Mouse (Mus musculus) intestine, embryonic 16.5 days (tissue): ENCODE results near the gene Slc50a1. TPM values are rescaled to one million over a fixed set of nuclear protein-coding genes. Genes with fewer than 3 reads are reported as not detected.

Source experiments
- ATAC-seq: fragments of 200-750 bp; cut with Nextera tagmentation; 2 replicates; pipeline ENCODE4 v1.8.0; 2017; ENCODE audit warnings: moderate TSS enrichment, moderate library complexity
- H3K27ac ChIP-seq: fragments of 300-500 bp; sonication (generic); 2 replicates; pipeline ENCODE4 v1.5.1; 2014; ENCODE audit warnings: mild to moderate bottlenecking, low read length
- H3K27me3 ChIP-seq: fragments of 300-500 bp; sonication (generic); replicated peaks from 2 replicates; pipeline ENCODE4 v1.6.1; 2014; ENCODE audit warnings: low read length, control low read depth, mixed read lengths; ENCODE audit not compliant: control insufficient read depth, insufficient read depth
- H3K36me3 ChIP-seq: fragments of 300-500 bp; sonication (generic); 2 replicates; pipeline ENCODE4 v1.6.1; 2014; ENCODE audit warnings: low read length, control low read depth; ENCODE audit not compliant: control insufficient read depth, insufficient read depth
- H3K4me1 ChIP-seq: fragments of 300-500 bp; sonication (generic); 2 replicates; pipeline ENCODE4 v1.6.1; 2014; ENCODE audit warnings: low read length, control low read depth, mixed read lengths; ENCODE audit not compliant: control insufficient read depth, insufficient read depth
- H3K4me2 ChIP-seq: fragments of 300-500 bp; sonication (generic); 2 replicates; pipeline ENCODE4 v1.6.1; 2014; ENCODE audit warnings: low read depth, low read length, control low read depth
- H3K4me3 ChIP-seq: fragments of 300-500 bp; sonication (generic); 2 replicates; pipeline ENCODE4 v1.5.1; 2014; ENCODE audit warnings: mild to moderate bottlenecking, low read length
- H3K9ac ChIP-seq: fragments of 300-500 bp; sonication (generic); 2 replicates; pipeline ENCODE4 v1.6.1; 2014; ENCODE audit warnings: low read depth, low read length
- H3K9me3 ChIP-seq: fragments of 300-500 bp; sonication (generic); 2 replicates; pipeline ENCODE4 v1.6.1; 2016; ENCODE audit warnings: low read length, control low read depth; ENCODE audit not compliant: control insufficient read depth
- WGBS: fragments of 180-500 bp; shearing (Covaris S2); extraction: QIAGEN DNeasy Blood & Tissue Kit; methylation state at CpG from one replicate; pipeline ENCODE4 v1.1.7; 2014; 5-methylcytosine and 5-hydroxymethylcytosine counted together
- polyA plus RNA-seq: library from polyadenylated mRNA; unstranded; fragments of >200 nt; fragmentation: Nextera tagmentation; extraction: Ambion mirVana; gene quantifications from 2 replicates; pipeline ENCODE4 v1.2.1, GENCODE M21; 2015

The Slc50a1 gene
- polyA plus RNA-seq, 1 experiment from 2014 or later: 74.1 TPM

DNA sequence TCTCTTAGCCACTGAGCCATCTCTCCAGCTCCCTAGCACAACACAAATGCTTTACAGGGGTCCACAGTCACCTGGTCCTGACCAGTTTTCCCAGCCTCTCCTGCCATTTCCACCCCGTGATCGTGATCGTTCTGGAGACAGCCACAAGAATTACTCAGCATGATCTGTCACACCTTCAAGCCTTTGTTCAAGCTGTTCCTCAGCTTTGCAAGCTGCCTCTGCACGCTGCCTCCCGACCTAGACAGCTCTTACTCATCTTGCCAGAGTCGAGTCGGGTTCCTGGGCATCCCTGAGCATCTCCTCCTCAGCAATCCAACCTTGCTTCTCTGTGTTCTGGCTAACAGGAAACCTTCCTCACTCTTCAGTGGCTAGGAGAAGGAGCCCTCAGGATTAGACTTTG is 11.3 kb downstream of the Slc50a1 start, which contains the start of gene Dpm3:
Gene Dpm3, plus strand, starts transcription at position 283 of the 400 bp plus-strand sequence.
- ATAC-seq: no peak
- 56% methylated on average over 7 of the region's 7 CpGs for WGBS

GRCm38 (mm10) chr3:89256177-89256576 is 14.2 kb downstream of the Slc50a1 start:
- WGBS: 78% methylated on average over 5 of the region's 5 CpGs
- ATAC-seq: no peak
- Histone ChIP-seq H3K27ac (no peak overlapping the region), H3K27me3 (no peaks in the 10 kb centered on the region), H3K4me3 (no peak overlapping the region), H3K4me2 (no peak overlapping the region), H3K9ac (no peak overlapping the region), H3K36me3 (no peaks in the 10 kb centered on the region), H3K9me3 (no peaks in the 10 kb centered on the region), H3K4me1 (peaks cover 18% of the 10 kb centered on the region)

More for the DNA sequence above, 11.3 kb downstream of the Slc50a1 start, which contains the start of gene Dpm3:
- no peaks in the 10 kb centered on the region for H3K27me3 ChIP-seq
- H3K9me3 ChIP-seq: no peaks in the 10 kb centered on the region
- no peak within 1 kb of the TSS for H3K4me2 ChIP-seq
- H3K27ac ChIP-seq: no peak within 1 kb of the TSS
- H3K9ac ChIP-seq: no peak within 1 kb of the TSS
- no peak within 1 kb of the TSS for H3K4me3 ChIP-seq
- no peaks in the 10 kb centered on the region for H3K36me3 ChIP-seq
- no peaks in the 10 kb centered on the region; the same call in 1 of the 2 replicates for H3K4me1 ChIP-seq

DNA sequence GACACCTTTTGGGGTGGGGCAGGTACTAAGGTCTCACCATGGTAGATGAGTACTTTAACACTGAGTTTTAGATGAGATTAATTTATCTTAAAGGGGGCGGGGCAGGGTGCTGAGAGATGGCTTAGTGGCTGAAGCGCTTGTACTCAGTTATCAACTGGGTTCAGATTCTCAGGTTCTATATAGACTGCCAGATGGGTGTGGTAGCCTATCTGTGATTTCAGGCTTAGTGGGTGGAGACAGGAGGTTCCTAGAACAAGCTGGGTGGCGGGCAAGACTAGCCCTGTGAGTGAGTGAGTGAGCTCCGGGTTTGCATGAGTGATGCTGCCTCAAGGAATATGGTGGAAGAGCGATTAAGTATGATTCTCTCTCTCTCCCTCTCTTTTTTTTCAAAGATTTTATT is 15.4 kb downstream of the Slc50a1 start:
- Histone ChIP-seq H3K9ac (no peak overlapping the region), H3K9me3 (no peaks in the 10 kb centered on the region), H3K36me3 (no peaks in the 10 kb centered on the region), H3K27me3 (no peaks in the 10 kb centered on the region), H3K4me3 (no peak overlapping the region), H3K4me2 (no peak overlapping the region), H3K4me1 (peaks cover 26% of the 10 kb centered on the region), H3K27ac (no peak overlapping the region)
- WGBS: 78% methylated on average over 5 of the region's 5 CpGs
- ATAC-seq: peak; percentile 12; the same call in 1 of the 2 replicates

DNA sequence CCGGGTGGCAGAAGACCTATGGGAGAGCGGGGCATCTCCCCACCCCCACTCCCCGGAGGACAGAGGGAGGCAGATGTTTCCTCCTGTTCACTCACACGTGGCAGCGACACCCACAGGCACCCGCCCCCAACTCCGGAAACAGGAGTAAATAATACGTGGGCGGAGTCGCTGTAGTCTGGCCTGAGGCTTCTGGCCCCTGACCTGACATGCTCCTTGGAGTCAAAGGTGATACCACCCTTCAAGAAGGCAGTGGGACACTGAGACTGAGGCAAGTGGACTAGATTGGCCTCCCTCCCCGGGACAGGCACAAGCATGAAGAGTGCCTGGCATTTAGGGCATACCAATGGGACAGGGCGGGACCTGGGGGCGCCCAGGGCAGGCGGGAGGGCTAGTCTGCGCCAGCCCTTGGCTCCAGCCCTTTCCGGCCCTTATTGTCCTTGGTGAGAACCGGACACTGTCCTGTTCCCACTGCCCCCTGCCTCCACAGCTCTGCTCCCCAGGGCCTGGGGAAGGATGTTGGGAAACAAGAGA is 18.9 kb downstream of the Slc50a1 start:
- H3K27me3 ChIP-seq: no peaks in the 10 kb centered on the region
- peaks cover 39% of the 10 kb centered on the region for H3K4me1 ChIP-seq
- H3K9ac ChIP-seq: peak overlapping the region; percentile 41
- no peaks in the 10 kb centered on the region for H3K36me3 ChIP-seq
- no peaks in the 10 kb centered on the region for H3K9me3 ChIP-seq
- peak; percentile 19 for ATAC-seq
- H3K4me2 ChIP-seq: peak overlapping the region; percentile 24; the same call in 1 of the 2 replicates
- WGBS: 11% methylated on average over 17 of the region's 17 CpGs
- H3K4me3 ChIP-seq: peak overlapping the region; percentile 9; the same call in 1 of the 2 replicates
- 0 out of 2 replicates have a peak overlapping the region, but pooled peaks have one; percentile 8 for H3K27ac ChIP-seq

- no peak overlapping the region for H3K4me3 ChIP-seq
- H3K9me3 ChIP-seq: no peaks in the 10 kb centered on the region
- ATAC-seq: peak; percentile 23; the same call in 1 of the 2 replicates
- 0 out of 2 replicates have a peak overlapping the region, but pooled peaks have one; percentile 24 for H3K4me2 ChIP-seq
- H3K9ac ChIP-seq: no peak overlapping the region; the same call in 1 of the 2 replicates
- WGBS: 25% methylated on average over 7 of the region's 7 CpGs
- H3K36me3 ChIP-seq: no peaks in the 10 kb centered on the region
- no peaks in the 10 kb centered on the region for H3K27me3 ChIP-seq
- H3K27ac ChIP-seq: peak overlapping the region; percentile 30
- peaks cover 43% of the 10 kb centered on the region for H3K4me1 ChIP-seq
Observed at GRCm38 (mm10) chr3:89250435-89251040, 19.8 kb downstream of the Slc50a1 start.

DNA sequence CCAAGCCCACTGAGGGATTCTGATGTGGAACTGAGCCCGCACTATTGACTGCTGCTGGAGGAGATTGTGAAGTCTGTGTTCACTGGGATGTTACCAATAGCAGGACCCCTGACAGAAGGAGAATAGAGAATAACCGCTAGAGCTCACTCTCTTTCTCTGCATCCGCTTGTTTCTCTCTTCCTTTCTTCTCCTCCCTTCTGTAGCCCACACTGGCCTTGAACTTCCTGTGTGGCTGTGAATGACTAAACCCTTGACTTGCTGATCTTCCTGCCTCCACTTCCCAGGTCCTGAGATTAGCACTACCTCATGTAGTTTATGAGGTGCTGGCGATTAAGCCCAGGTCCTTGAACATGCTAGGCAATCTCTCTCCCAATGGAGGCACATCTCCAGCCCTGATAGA is 22.9 kb downstream of the Slc50a1 start:
- Histone ChIP-seq H3K4me2 (peak overlapping the region; percentile 91), H3K9me3 (no peaks in the 10 kb centered on the region), H3K4me3 (peak overlapping the region; percentile 82; the same call in 1 of the 2 replicates), H3K27ac (no peak overlapping the region), H3K4me1 (peaks cover 48% of the 10 kb centered on the region), H3K36me3 (no peaks in the 10 kb centered on the region), H3K27me3 (no peaks in the 10 kb centered on the region), H3K9ac (peak overlapping the region; percentile 89; the same call in 1 of the 2 replicates)
- ATAC-seq: no peak
- 89% methylated on average over 4 of the region's 4 CpGs for WGBS

GRCm38 (mm10) chr3:89246261-89247100 is 23.9 kb downstream of the Slc50a1 start, which contains the start of gene Trim46:
Trim46 (minus strand) TSS chr3:89246309.
- no peaks in the 10 kb centered on the region for H3K9me3 ChIP-seq
- H3K27me3 ChIP-seq: no peaks in the 10 kb centered on the region
- ATAC-seq: peak; percentile 82
- peak within 1 kb of the TSS; percentile 82 for H3K4me3 ChIP-seq
- H3K36me3 ChIP-seq: no peaks in the 10 kb centered on the region
- peak within 1 kb of the TSS; percentile 91 for H3K4me2 ChIP-seq
- peak within 1 kb of the TSS; percentile 89 for H3K9ac ChIP-seq
- peaks cover 39% of the 10 kb centered on the region for H3K4me1 ChIP-seq
- under 1% methylated on average over 42 of the region's 42 CpGs for whole genome bisulfite sequencing
- H3K27ac ChIP-seq: peak within 1 kb of the TSS; percentile 82

DNA sequence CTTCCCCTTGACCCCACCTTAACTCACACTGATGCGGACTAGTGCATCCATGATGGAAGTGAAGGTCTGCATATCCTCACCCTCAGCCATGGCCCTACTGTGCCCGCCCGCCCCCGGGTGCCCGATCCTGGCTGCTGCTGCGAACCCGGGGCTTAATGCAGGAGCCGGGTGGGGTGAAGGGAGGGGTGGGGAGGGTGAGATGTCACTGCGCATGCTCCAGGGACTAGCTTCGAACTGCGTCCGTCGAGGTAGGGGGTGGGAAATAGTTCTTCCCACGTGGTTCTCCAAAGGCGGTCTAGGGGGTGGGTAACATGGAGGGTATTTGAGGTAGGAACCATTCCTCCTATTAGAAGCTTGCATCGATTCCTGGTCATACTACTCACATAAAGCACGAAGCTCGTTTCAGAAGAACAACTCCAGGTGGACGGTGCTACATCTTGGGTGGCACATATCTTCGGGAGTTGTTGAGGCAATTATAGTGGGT is 24.6 kb downstream of the Slc50a1 start, which contains the start of gene Krtcap2:
Gene Krtcap2, plus strand, starts transcription at position 279 of the 484 bp plus-strand sequence.
- Histone ChIP-seq H3K4me1 (peaks cover 32% of the 10 kb centered on the region), H3K4me3 (peak within 1 kb of the TSS; percentile 82), H3K9ac (peak within 1 kb of the TSS; percentile 89), H3K27me3 (no peaks in the 10 kb centered on the region), H3K36me3 (no peaks in the 10 kb centered on the region), H3K9me3 (no peaks in the 10 kb centered on the region), H3K27ac (peak within 1 kb of the TSS; percentile 82), H3K4me2 (peak within 1 kb of the TSS; percentile 91)
- peak; percentile 9 for ATAC-seq
- 3% methylated on average over 20 of the region's 20 CpGs for WGBS
